Mouse (Mus musculus) fat pad, adult 2 months (tissue): Measurements from ENCODE around the gene Fbxo3.
A peak's percentile ranks its signal among the peaks of the same experiment; 100 is the strongest.
"Not testable (repeated sequence)": the region's sequence is repeated elsewhere in the genome, so short reads cannot be mapped to it uniquely, and the experiment has no call there.

Source experiments
- DNase-seq: peaks from one replicate; pipeline ENCODE4 v3.0.0-alpha.2; 2011; ENCODE audit warnings: low read depth, low spot score; ENCODE audit errors: extremely low read depth

The Fbxo3 gene

GRCm38 (mm10) chr2:104035595-104035994 is 8.1 kb downstream of the Fbxo3 start:
- no peak for DNase-seq

- DNase-seq: no peak
Measured at GRCm38 (mm10) chr2:104036316-104036715, 8.8 kb downstream of the Fbxo3 start.

GRCm38 (mm10) chr2:104038236-104038635 is 10.7 kb downstream of the Fbxo3 start:
- DNase-seq: no peak

- peak; percentile 51 for DNase-seq
Measured at GRCm38 (mm10) chr2:104041632-104042031, 14.1 kb downstream of the Fbxo3 start.

- no peak for DNase-seq
Measured at GRCm38 (mm10) chr2:104042766-104043165, 15.2 kb downstream of the Fbxo3 start.

- no peak for DNase-seq
Measured at GRCm38 (mm10) chr2:104043624-104044478, 16.3 kb downstream of the Fbxo3 start.

GRCm38 (mm10) chr2:104044479-104045080 is 17.1 kb downstream of the Fbxo3 start:
- no peak for DNase-seq

GRCm38 (mm10) chr2:104058381-104058780 is 30.9 kb downstream of the Fbxo3 start:
- no peak for DNase-seq

GRCm38 (mm10) chr2:104058954-104059353 is 31.4 kb downstream of the Fbxo3 start:
- DNase-seq: no peak

- no peak for DNase-seq
Measured at GRCm38 (mm10) chr2:104059786-104060185, 32.3 kb downstream of the Fbxo3 start.

- no peak for DNase-seq
Measured at GRCm38 (mm10) chr2:104060996-104061395, 33.5 kb downstream of the Fbxo3 start.

- DNase-seq: no peak
Measured at GRCm38 (mm10) chr2:104062665-104063064, 35.1 kb downstream of the Fbxo3 start.

GRCm38 (mm10) chr2:104064152-104064551 is 36.6 kb downstream of the Fbxo3 start:
- DNase-seq: no peak

GRCm38 (mm10) chr2:104065526-104065925 is 38.0 kb downstream of the Fbxo3 start, which contains the start of gene Gm10912:
TSS of gene Gm10912 (plus strand) at chr2:104065826.
- not testable (repeated sequence) for DNase-seq

GRCm38 (mm10) chr2:104068450-104068849 is 40.9 kb downstream of the Fbxo3 start, which contains the start of gene Gm10799:
TSS of gene Gm10799 (minus strand) at chr2:104068550.
- not testable (repeated sequence) for DNase-seq

GRCm38 (mm10) chr2:104069704-104070185 is 42.2 kb downstream of the Fbxo3 start, which contains the start of gene Cd59b:
TSS of gene Cd59b (plus strand) at chr2:104069849.
- DNase-seq: no peak

- not testable (repeated sequence) for DNase-seq
Measured at GRCm38 (mm10) chr2:104078285-104078684, 50.8 kb downstream of the Fbxo3 start.

- DNase-seq: not testable (repeated sequence)
Measured at GRCm38 (mm10) chr2:104081436-104082050, 54.0 kb downstream of the Fbxo3 start.

- DNase-seq: no peak
Measured at GRCm38 (mm10) chr2:104082474-104082873, 55.0 kb downstream of the Fbxo3 start.

GRCm38 (mm10) chr2:104084027-104084426 is 56.5 kb downstream of the Fbxo3 start:
- not testable (repeated sequence) for DNase-seq

GRCm38 (mm10) chr2:104087562-104087961 is 60.0 kb downstream of the Fbxo3 start:
- DNase-seq: not testable (repeated sequence)
